Mouse (Mus musculus): ENCODE data around the gene Lmtk3. TPM values are rescaled to one million over a fixed set of nuclear protein-coding genes. Genes with fewer than 3 reads are reported as not detected.

Lmtk3 gene
- polyA plus RNA-seq, 1 experiment from 2014 or later: 17.2 TPM

- ATAC-seq (ENCODE audit: low read depth): no peak
- no peak overlapping the region for H3K4me2 ChIP-seq
- H3K9me3 ChIP-seq: no peaks in the 10 kb centered on the region
- H3K4me1 ChIP-seq (replicated peaks): peaks cover 6% of the 10 kb centered on the region
- no peak overlapping the region for H3K4me3 ChIP-seq
- H3K27ac ChIP-seq (replicated peaks): no peak overlapping the region
- no peaks in the 10 kb centered on the region for H3K36me3 ChIP-seq
- no peak overlapping the region for H3K9ac ChIP-seq
- 60% methylated on average over 6 of the region's 6 CpGs for WGBS
- H3K27me3 ChIP-seq: peaks cover 33% of the 10 kb centered on the region
These were observed 27.8 kb upstream of the Lmtk3 start for GRCm38 (mm10) chr7:45755703-45756102.

DNA sequence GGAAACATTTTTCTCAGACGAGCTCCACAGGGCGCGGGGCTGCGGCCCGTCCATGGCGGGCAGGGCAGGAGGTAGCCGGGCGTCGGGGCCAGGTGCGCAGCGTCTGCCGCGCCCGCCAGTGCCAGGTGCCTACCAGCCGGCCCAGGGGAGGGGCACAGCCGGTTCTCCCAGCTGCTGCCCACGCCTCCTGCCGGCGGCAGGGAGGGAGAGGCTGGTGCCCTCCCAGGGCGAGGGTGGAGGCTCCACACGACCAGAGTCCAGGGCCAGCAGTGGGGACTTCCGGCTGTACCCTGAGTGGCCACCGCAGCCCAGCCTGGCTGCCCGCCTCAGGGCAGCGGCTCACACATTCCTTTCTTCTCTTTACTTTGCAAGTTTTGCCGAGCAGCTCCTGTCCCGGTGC, 24.1 kb upstream of the Lmtk3 start:
- Histone ChIP-seq H3K27ac (replicated peaks) (no peak overlapping the region), H3K9me3 (no peaks in the 10 kb centered on the region), H3K4me3 (peak overlapping the region; percentile 6; the same call in 1 of the 2 replicates), H3K4me1 (replicated peaks) (peaks cover 6% of the 10 kb centered on the region), H3K36me3 (no peaks in the 10 kb centered on the region), H3K4me2 (peak overlapping the region; percentile 30), H3K27me3 (peaks cover 38% of the 10 kb centered on the region), H3K9ac (peak overlapping the region; percentile 34; the same call in 1 of the 2 replicates)
- 5% methylated on average over 26 of the region's 27 CpGs for WGBS
- no peak for ATAC-seq (ENCODE audit: low read depth)

DNA sequence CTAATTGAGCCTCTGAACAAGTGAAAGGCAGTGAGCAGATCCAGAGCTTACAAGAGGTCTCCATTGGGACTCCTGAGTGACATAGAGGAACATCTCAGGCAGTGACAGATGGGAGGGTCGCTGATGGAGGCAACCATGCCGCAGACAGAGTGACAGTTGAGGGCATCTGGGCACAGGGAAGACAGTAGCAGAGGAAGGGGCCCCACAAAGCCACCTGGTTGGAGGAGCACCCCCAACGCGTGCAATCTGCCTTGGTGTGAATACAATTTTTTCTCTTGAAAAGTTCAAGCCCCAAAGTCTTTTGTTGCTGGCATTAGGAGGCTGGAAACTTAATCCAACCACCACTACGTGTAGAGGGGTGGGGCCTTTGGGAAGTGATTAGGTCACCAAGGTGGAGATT, 23.4 kb upstream of the Lmtk3 start:
- no peaks in the 10 kb centered on the region for H3K36me3 ChIP-seq
- H3K4me2 ChIP-seq: no peak overlapping the region
- H3K4me3 ChIP-seq: no peak overlapping the region
- no peak for ATAC-seq (ENCODE audit: low read depth)
- peaks cover 38% of the 10 kb centered on the region for H3K27me3 ChIP-seq
- peaks cover 6% of the 10 kb centered on the region for H3K4me1 ChIP-seq (replicated peaks)
- no peak overlapping the region for H3K9ac ChIP-seq
- H3K27ac ChIP-seq (replicated peaks): no peak overlapping the region
- WGBS: 68% methylated on average over 5 of the region's 5 CpGs
- no peaks in the 10 kb centered on the region for H3K9me3 ChIP-seq

GRCm38 (mm10) chr7:45765995-45766394, 17.5 kb upstream of the Lmtk3 start:
- no peak for ATAC-seq (ENCODE audit: low read depth)
- Histone ChIP-seq H3K27ac (replicated peaks) (no peak overlapping the region), H3K9ac (no peak overlapping the region), H3K36me3 (no peaks in the 10 kb centered on the region), H3K9me3 (no peaks in the 10 kb centered on the region), H3K4me1 (replicated peaks) (no peaks in the 10 kb centered on the region), H3K27me3 (0 out of 2 replicates have a peak, but pooled peaks cover 2% of the 10 kb centered on the region), H3K4me3 (no peak overlapping the region), H3K4me2 (no peak overlapping the region)
- 67% methylated on average over 8 of the region's 8 CpGs for WGBS

- Histone ChIP-seq H3K9me3 (no peaks in the 10 kb centered on the region), H3K27ac (replicated peaks) (no peak overlapping the region), H3K27me3 (no peaks in the 10 kb centered on the region), H3K4me1 (replicated peaks) (no peaks in the 10 kb centered on the region), H3K4me2 (no peak overlapping the region), H3K9ac (no peak overlapping the region), H3K36me3 (no peaks in the 10 kb centered on the region), H3K4me3 (no peak overlapping the region)
- no peak for ATAC-seq (ENCODE audit: low read depth)
- 63% methylated on average over 8 of the region's 8 CpGs for WGBS
These were observed 16.8 kb upstream of the Lmtk3 start for GRCm38 (mm10) chr7:45766764-45767163.

GRCm38 (mm10) chr7:45767500-45767899, 16.0 kb upstream of the Lmtk3 start:
- 96% methylated on average over 6 of the region's 6 CpGs for WGBS
- H3K27me3 ChIP-seq: no peaks in the 10 kb centered on the region
- no peak overlapping the region for H3K9ac ChIP-seq
- no peak for ATAC-seq (ENCODE audit: low read depth)
- no peak overlapping the region for H3K4me3 ChIP-seq
- H3K4me1 ChIP-seq (replicated peaks): no peaks in the 10 kb centered on the region
- H3K4me2 ChIP-seq: no peak overlapping the region
- H3K9me3 ChIP-seq: no peaks in the 10 kb centered on the region
- H3K27ac ChIP-seq (replicated peaks): no peak overlapping the region
- H3K36me3 ChIP-seq: no peaks in the 10 kb centered on the region

- no peaks in the 10 kb centered on the region for H3K4me1 ChIP-seq (replicated peaks)
- no peak for ATAC-seq (ENCODE audit: low read depth)
- no peaks in the 10 kb centered on the region for H3K36me3 ChIP-seq
- H3K27ac ChIP-seq (replicated peaks): no peak overlapping the region
- 77% methylated on average over 8 of the region's 8 CpGs for WGBS
- H3K9ac ChIP-seq: no peak overlapping the region
- H3K4me3 ChIP-seq: no peak overlapping the region
- no peak overlapping the region for H3K4me2 ChIP-seq
- H3K27me3 ChIP-seq: peaks cover 17% of the 10 kb centered on the region; the same call in 1 of the 2 replicates
- no peaks in the 10 kb centered on the region for H3K9me3 ChIP-seq
These were observed 13.0 kb upstream of the Lmtk3 start for GRCm38 (mm10) chr7:45770427-45771082.

DNA sequence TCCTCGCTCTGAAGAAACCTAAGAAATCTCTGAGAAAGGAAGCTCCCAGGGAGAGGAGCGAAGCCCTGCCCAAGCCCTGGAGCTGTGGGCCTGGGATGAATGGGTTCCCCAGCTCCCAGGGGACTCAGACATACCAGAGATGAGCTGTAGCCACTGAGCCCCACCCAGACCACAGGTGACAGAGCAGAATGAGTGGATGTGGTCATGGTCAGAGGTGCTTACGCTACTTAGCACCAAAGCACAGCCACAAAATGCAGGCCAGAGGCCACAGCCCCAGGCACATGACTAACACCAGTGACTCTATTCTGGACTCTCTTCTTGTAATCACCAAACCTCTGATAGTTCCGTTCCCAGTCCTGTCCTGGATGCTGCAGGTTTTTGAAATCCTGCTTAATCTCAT, 12.4 kb upstream of the Lmtk3 start:
- ATAC-seq (ENCODE audit: low read depth): no peak

DNA sequence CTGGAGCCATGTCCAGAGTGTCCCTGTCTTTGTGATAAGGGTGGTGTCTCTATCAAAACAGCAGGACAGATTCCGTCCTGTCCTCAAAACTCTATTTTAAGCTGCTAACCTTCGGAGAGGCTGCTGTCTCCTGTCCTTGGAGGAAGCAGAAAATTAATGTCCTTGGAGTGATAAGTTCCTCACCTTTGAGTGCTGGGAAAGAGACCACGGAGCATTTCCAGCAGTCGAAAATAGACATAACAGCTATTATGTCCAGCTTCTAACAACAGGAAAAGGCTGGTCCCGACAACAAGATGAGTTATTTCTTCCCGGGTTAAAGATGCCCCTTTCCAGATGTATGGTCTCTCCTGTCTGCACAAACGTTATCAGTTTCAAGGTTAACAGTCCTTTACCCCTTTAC, 8.3 kb upstream of the Lmtk3 start:
- Histone ChIP-seq H3K9ac (no peak overlapping the region), H3K36me3 (no peaks in the 10 kb centered on the region), H3K4me1 (replicated peaks) (peaks cover 8% of the 10 kb centered on the region; the same call in 1 of the 2 replicates), H3K4me2 (no peak overlapping the region), H3K9me3 (no peaks in the 10 kb centered on the region), H3K27ac (replicated peaks) (no peak overlapping the region), H3K27me3 (peaks cover 21% of the 10 kb centered on the region; the same call in 1 of the 2 replicates), H3K4me3 (no peak overlapping the region)
- no peak for ATAC-seq (ENCODE audit: low read depth)
- 83% methylated on average over 7 of the region's 7 CpGs for WGBS

More for the DNA sequence above, 12.4 kb upstream of the Lmtk3 start:
- no peaks in the 10 kb centered on the region for H3K36me3 ChIP-seq
- H3K4me3 ChIP-seq: no peak overlapping the region
- H3K9me3 ChIP-seq: no peaks in the 10 kb centered on the region
- peaks cover 17% of the 10 kb centered on the region; the same call in 1 of the 2 replicates for H3K27me3 ChIP-seq
- H3K4me1 ChIP-seq (replicated peaks): no peaks in the 10 kb centered on the region
- H3K27ac ChIP-seq (replicated peaks): no peak overlapping the region
- H3K9ac ChIP-seq: no peak overlapping the region
- 71% methylated on average over 4 of the region's 4 CpGs for WGBS
- no peak overlapping the region for H3K4me2 ChIP-seq

- no peak for ATAC-seq (ENCODE audit: low read depth)
- Histone ChIP-seq H3K36me3 (no peaks in the 10 kb centered on the region), H3K4me2 (peak overlapping the region; percentile 24), H3K27ac (replicated peaks) (no peak overlapping the region), H3K9ac (peak overlapping the region; percentile 22; the same call in 1 of the 2 replicates), H3K4me3 (no peak overlapping the region), H3K27me3 (peaks cover 14% of the 10 kb centered on the region), H3K9me3 (no peaks in the 10 kb centered on the region), H3K4me1 (replicated peaks) (peaks cover 17% of the 10 kb centered on the region)
- 23% methylated on average over 22 of the region's 22 CpGs for WGBS
These were observed 4.4 kb upstream of the Lmtk3 start for GRCm38 (mm10) chr7:45779081-45779641.

DNA sequence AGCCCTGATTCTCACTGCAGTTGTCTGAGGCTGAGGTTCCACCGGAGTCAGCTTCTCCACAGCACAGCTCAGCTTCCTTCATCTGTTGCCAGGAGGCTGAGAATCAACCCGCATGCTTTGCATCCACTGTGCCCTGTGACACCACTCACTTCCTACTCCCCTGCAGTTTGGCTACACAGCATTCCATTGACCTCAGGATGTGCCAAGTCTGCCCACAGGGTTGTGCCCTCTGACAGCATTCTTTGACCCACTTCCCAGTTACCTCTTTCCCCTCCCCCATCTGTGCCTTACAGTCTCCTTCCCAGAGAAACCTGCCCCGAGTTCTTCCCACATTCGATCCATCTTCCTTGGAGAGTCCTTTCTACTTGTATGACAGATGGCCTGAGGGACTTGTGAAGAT, 1.3 kb upstream of the Lmtk3 start:
- Histone ChIP-seq H3K36me3 (peaks cover 2% of the 10 kb centered on the region; the same call in 1 of the 2 replicates), H3K9me3 (no peaks in the 10 kb centered on the region), H3K4me2 (no peak overlapping the region), H3K27ac (replicated peaks) (no peak overlapping the region), H3K4me1 (replicated peaks) (peaks cover 39% of the 10 kb centered on the region), H3K9ac (no peak overlapping the region), H3K27me3 (peaks cover 10% of the 10 kb centered on the region), H3K4me3 (no peak overlapping the region)
- no peak for ATAC-seq (ENCODE audit: low read depth)
- 77% methylated on average over 4 of the region's 4 CpGs for WGBS

DNA sequence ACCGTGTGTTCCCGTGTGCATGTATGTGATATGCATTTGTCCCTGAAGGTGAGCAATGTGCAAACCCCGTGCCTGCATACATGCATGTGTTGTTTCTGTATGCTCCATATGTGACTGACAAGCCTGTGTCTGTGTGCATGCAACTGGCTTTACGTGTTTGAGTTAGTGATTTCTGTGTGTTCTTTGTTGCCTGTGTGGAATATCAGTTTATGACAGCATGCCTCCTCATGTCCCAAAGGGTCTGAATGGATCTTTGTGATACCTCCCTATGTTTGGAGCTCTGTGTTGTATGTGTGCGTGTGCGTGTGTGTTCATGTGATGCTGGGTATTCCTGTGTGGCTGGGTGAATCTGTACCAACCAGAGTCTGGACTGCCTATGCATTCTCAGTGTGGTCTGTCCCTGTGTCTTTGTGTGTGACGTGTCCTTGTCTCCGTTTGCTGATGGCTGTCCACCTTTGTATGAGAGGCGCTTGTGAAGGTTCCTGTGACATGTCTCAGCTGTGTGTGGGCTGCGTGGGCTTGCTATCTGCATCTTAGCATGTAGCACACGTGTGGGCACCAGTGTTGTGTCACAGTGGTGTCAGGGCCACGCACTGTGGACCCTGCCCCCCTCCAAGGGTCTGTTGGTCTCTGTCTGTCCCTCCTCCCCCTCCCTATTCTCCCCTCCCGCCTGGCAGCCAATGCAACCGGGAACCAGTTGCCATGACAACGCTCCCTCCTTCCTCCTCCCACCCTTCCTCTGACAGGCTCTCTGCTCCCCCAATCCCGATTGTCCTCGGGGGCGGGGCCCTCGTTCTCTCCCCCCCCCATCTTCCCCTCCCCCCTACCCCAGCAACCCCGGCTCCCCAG, 1.2 kb downstream of the Lmtk3 start, which contains the start of gene Sult2b1:
Gene Sult2b1 (minus strand): TSS at position 146 of the 849 bp plus-strand sequence.
- Histone ChIP-seq H3K4me3 (peak within 1 kb of the TSS; percentile 83), H3K9ac (peak within 1 kb of the TSS; percentile 97), H3K27ac (replicated peaks) (peak within 1 kb of the TSS; percentile 98), H3K4me1 (replicated peaks) (peaks cover 44% of the 10 kb centered on the region), H3K9me3 (no peaks in the 10 kb centered on the region), H3K27me3 (peaks cover 6% of the 10 kb centered on the region), H3K36me3 (peaks cover 27% of the 10 kb centered on the region), H3K4me2 (peak within 1 kb of the TSS; percentile 92)
- WGBS: 17% methylated on average over 20 of the region's 20 CpGs
- peak; percentile 68 for ATAC-seq (ENCODE audit: low read depth)

All from neural tube, embryonic 13.5 days (tissue).